Mouse (Mus musculus) CH12.LX (cell line): Measurements from ENCODE around the gene Ctla4. TPM values are rescaled to one million over a fixed set of nuclear protein-coding genes. Genes with fewer than 3 reads are reported as not detected.
A peak's percentile ranks its signal among the peaks of the same experiment; 100 is the strongest.

Experiments used
- DNase-seq: peaks from one replicate; pipeline ENCODE4 v3.0.0-alpha.2; 2013; ENCODE audit errors: extremely low read depth
- H3K27ac ChIP-seq: 2 replicates; pipeline ENCODE4 v1.5.1; 2012; ENCODE audit warnings: low read depth, mild to moderate bottlenecking, control low read depth, moderate library complexity; ENCODE audit not compliant: insufficient read depth
- H3K27me3 ChIP-seq: replicated peaks from 2 replicates; pipeline ENCODE3; 2012; ENCODE audit warnings: inconsistent platforms
- H3K36me3 ChIP-seq, 2 experiments: replicated peaks in 1 of 2; 2 replicates each; pipeline versions ENCODE3 to v1.6.1; 2012; ENCODE audit warnings: inconsistent platforms in 1 of 2, low read length in 1 of 2, mild to moderate bottlenecking in 1 of 2, mixed read lengths in 1 of 2, moderate library complexity in 1 of 2; ENCODE audit not compliant: control insufficient read depth in 1 of 2, insufficient read depth in 1 of 2
- H3K4me1 ChIP-seq, 2 experiments: 2 replicates each; pipeline ENCODE4 v1.6.1; 2012; ENCODE audit warnings: inconsistent platforms in 1 of 2, moderate library complexity in 1 of 2; ENCODE audit not compliant: insufficient read depth in 2 of 2, control insufficient read depth in 1 of 2
- H3K4me2 ChIP-seq: 2 replicates; pipeline ENCODE4 v1.6.1; 2012; ENCODE audit warnings: low read depth, mild to moderate bottlenecking, control low read depth; ENCODE audit not compliant: poor library complexity, insufficient read depth, severe bottlenecking
- H3K4me3 ChIP-seq, 3 experiments: fragments of 150-350 bp in 1 of 3; sonication (generic) in 1 of 3; replicated peaks in 1 of 3; 2 replicates each; pipeline versions ENCODE3 to v1.5.1; 2011 to 2012; ENCODE audit warnings: low read depth in 2 of 3, low read length in 2 of 3, mild to moderate bottlenecking in 2 of 3, moderate library complexity in 2 of 3, control low read depth in 1 of 3, improper control_type of control experiment in 1 of 3, inconsistent platforms in 1 of 3, mixed read lengths in 1 of 3; ENCODE audit not compliant: poor library complexity in 1 of 3
- H3K79me2 ChIP-seq: replicated peaks from 2 replicates; pipeline ENCODE4 v1.6.1; 2012; ENCODE audit warnings: mild to moderate bottlenecking, moderate library complexity; ENCODE audit not compliant: control insufficient read depth, poor library complexity, insufficient read depth, severe bottlenecking; ENCODE audit errors: extremely low read depth
- H3K9ac ChIP-seq: 2 replicates; pipeline ENCODE4 v1.6.1; 2012; ENCODE audit warnings: low read depth, mild to moderate bottlenecking, control low read depth, moderate library complexity; ENCODE audit not compliant: insufficient read depth
- H3K9me3 ChIP-seq: replicated peaks from 2 replicates; pipeline ENCODE3; 2012; ENCODE audit warnings: low read length, inconsistent platforms, mixed read lengths
- CHD1 ChIP-seq: IDR thresholded peaks from 2 replicates; pipeline ENCODE4 v1.6.1; 2012; ENCODE audit warnings: low read depth, low read length, improper control_type of control experiment, inconsistent platforms
- GABPA ChIP-seq: IDR thresholded peaks from 2 replicates; pipeline ENCODE4 v1.6.1; 2012; ENCODE audit warnings: low read depth, low read length, improper control_type of control experiment, inconsistent platforms; ENCODE audit not compliant: insufficient replicate concordance
- KAT2A ChIP-seq: IDR thresholded peaks from 2 replicates; pipeline ENCODE4 v1.6.1; 2012; ENCODE audit warnings: low read length, improper control_type of control experiment, inconsistent platforms; ENCODE audit not compliant: insufficient replicate concordance
- MAFK ChIP-seq: IDR thresholded peaks from 2 replicates; pipeline ENCODE4 v1.6.1; 2011; ENCODE audit warnings: low read length, improper control_type of control experiment; ENCODE audit not compliant: insufficient replicate concordance
- NELFE ChIP-seq: IDR thresholded peaks from 2 replicates; pipeline ENCODE4 v1.6.1; 2011; ENCODE audit warnings: low read depth, low read length, improper control_type of control experiment
- POLR2A ChIP-seq: IDR thresholded peaks from 2 replicates; pipeline ENCODE4 v1.6.1; 2011; ENCODE audit warnings: low read depth, mild to moderate bottlenecking, improper control_type of control experiment, low read length
- RAD21 ChIP-seq: IDR thresholded peaks from 2 replicates; pipeline ENCODE4 v1.6.1; 2011; ENCODE audit warnings: low read depth, mild to moderate bottlenecking, low read length, improper control_type of control experiment, moderate library complexity
- RCOR1 ChIP-seq: conservative IDR thresholded peaks from 2 replicates; pipeline ENCODE4 v1.6.1; 2012; ENCODE audit warnings: low read depth, mild to moderate bottlenecking, inconsistent platforms, low read length, improper control_type of control experiment
- SMC3 ChIP-seq: IDR thresholded peaks from 2 replicates; pipeline ENCODE4 v1.6.1; 2011; ENCODE audit warnings: low read depth, low read length, improper control_type of control experiment
- TBP ChIP-seq: conservative IDR thresholded peaks from 2 replicates; pipeline ENCODE4 v1.6.1; 2011; ENCODE audit warnings: low read depth, low read length, improper control_type of control experiment
- ZMIZ1 ChIP-seq: IDR thresholded peaks from 2 replicates; pipeline ENCODE4 v1.6.1; 2012; ENCODE audit warnings: low read depth, mild to moderate bottlenecking, inconsistent platforms, low read length, improper control_type of control experiment
- dilution Hi-C: fragments of 300-500 bp; cut with MboI; formaldehyde crosslinking; loops from 2 replicates; pipeline ENCODE4 v1.14.3; 2020; ENCODE audit warnings: low sequenced_read_pairs; ENCODE audit not compliant: extremely low pct_unique_long_range_greater_than_20kb, extremely low pct_ligation_motif_present
- in situ Hi-C: fragments of 300-500 bp; cut with MboI; formaldehyde crosslinking; loops from 3 replicates; pipeline ENCODE4 v1.14.3; 2019; ENCODE audit warnings: low sequenced_read_pairs, low pct_ligation_motif_present, low pct_unique_long_range_greater_than_20kb, mixed read lengths
- polyA plus RNA-seq: library from polyadenylated mRNA; unstranded; fragments of >175 nt; gene quantifications from 2 replicates; pipeline ENCODE4 v1.2.1, GENCODE M21; 2012; ENCODE audit warnings: low read depth; ENCODE audit not compliant: insufficient read length
- total RNA-seq, 2 experiments: library from RNA; depleted of rRNA; stranded (reverse); fragments of 300-350 nt in 1 of 2; fragments of >200 nt in 1 of 2; gene quantifications; 2 replicates each; pipeline ENCODE4 v1.2.3; 2012 to 2014

Gene Ctla4
- total and polyA plus RNA-seq, 3 experiments, result 11.6 to 54.7 (median 53.7) TPM

GRCm38 (mm10) chr1:60883279-60883678 is 3.5 kb upstream of the Ctla4 start:
- no peak overlapping the region for H3K9ac ChIP-seq
- no peaks in the 10 kb centered on the region for H3K9me3 ChIP-seq
- dilution Hi-C loops (no loop called here), in situ Hi-C loops (no loop called here)
- H3K27ac ChIP-seq, result no peak overlapping the region
- peaks cover 5% of the 10 kb centered on the region in 2 experiments; a peak in 3 of 4 replicates for H3K4me1 ChIP-seq
- no peaks in the 10 kb centered on the region for H3K79me2 ChIP-seq
- no peak for DNase-seq
- H3K4me3 ChIP-seq, result no peak overlapping the region
- H3K27me3 ChIP-seq, result no peaks in the 10 kb centered on the region
- TF ChIP-seq MAFK (no peak), POLR2A (no peak), CHD1 (no peak), TBP (no peak), RAD21 (no peak), SMC3 (no peak)
- no peak overlapping the region for H3K4me2 ChIP-seq
- H3K36me3 ChIP-seq, result peaks cover 0 to 14% of the 10 kb centered on the region in 2 experiments

- no peaks in the 10 kb centered on the region for H3K79me2 ChIP-seq
- in situ Hi-C loops, result no loop called here
These were observed 2.2 kb upstream of the Ctla4 start for GRCm38 (mm10) chr1:60884611-60885010.

GRCm38 (mm10) chr1:60898127-60898932 is 11.5 kb downstream of the Ctla4 start:
- H3K4me3 ChIP-seq, result no peak overlapping the region
- H3K36me3 ChIP-seq, result peaks cover 0 to 9% of the 10 kb centered on the region in 2 experiments
- in situ Hi-C loops (no loop called here), dilution Hi-C loops (no loop called here)
- peak overlapping the region; percentile 48 for H3K9ac ChIP-seq
- H3K9me3 ChIP-seq, result peaks cover 10% of the 10 kb centered on the region
- peaks cover 14 to 36% of the 10 kb centered on the region in 2 experiments for H3K4me1 ChIP-seq
- H3K27me3 ChIP-seq, result no peaks in the 10 kb centered on the region
- H3K4me2 ChIP-seq, result peak overlapping the region; percentile 62
- H3K27ac ChIP-seq, result peak overlapping the region; percentile 88
- H3K79me2 ChIP-seq, result no peaks in the 10 kb centered on the region
- peak; percentile 55 for DNase-seq
- TF ChIP-seq NELFE, result no peak
- TF ChIP-seq RCOR1, result no peak

More at GRCm38 (mm10) chr1:60884611-60885010, 2.2 kb upstream of the Ctla4 start:
- Histone ChIP-seq H3K9ac (no peak overlapping the region), H3K36me3 (peaks cover 0 to 9% of the 10 kb centered on the region in 2 experiments), H3K4me1 (peaks cover 10 to 15% of the 10 kb centered on the region in 2 experiments; a peak in 3 of 4 replicates), H3K4me2 (no peak overlapping the region), H3K9me3 (no peaks in the 10 kb centered on the region), H3K4me3 (no peak overlapping the region), H3K27me3 (no peaks in the 10 kb centered on the region), H3K27ac (no peak overlapping the region)
- dilution Hi-C loops, result no loop called here
- TF ChIP-seq GABPA, result no peak
- no peak for TF ChIP-seq ZMIZ1
- TF ChIP-seq POLR2A, result no peak
- TF ChIP-seq KAT2A, result no peak
- no peak for DNase-seq
